9 mouse cellular contexts compared by ENCODE assay signal in genomic region chr13:21199046-21200028, GRCm38 (mm10). TPM values are rescaled to one million over a fixed set of nuclear protein-coding genes. Genes with fewer than 3 reads are reported as not detected.
DNase-seq lines count a peak whose midpoint lies in the region; ATAC-seq and TF ChIP-seq lines count a peak whose summit lies in the region.
"Had no signal": no experiment of that assay in that cellular context is flagged by ENCODE, and none has a peak within 500 bp of the region (broad histone marks: within the 10 kb centered on the region; RNA-seq: fewer than 3 reads in every experiment).

No protein-coding gene starts in this region.

- H3K4me2 ChIP-seq in embryonic facial prominence, embryonic 12.5 days (replicated peaks) = peak overlapping the region; percentile 44
- H3K4me2 ChIP-seq in hindbrain, embryonic 15.5 days = peak overlapping the region; percentile 59
- H3K4me2 ChIP-seq in midbrain, embryonic 11.5 days = peak overlapping the region; percentile 47

- no peaks in the 10 kb centered on the region for H3K9me3 ChIP-seq in heart, embryonic 10.5 days
- no peaks in the 10 kb centered on the region; the same call in 1 of the 2 replicates for H3K9me3 ChIP-seq in embryonic facial prominence, embryonic 12.5 days
- peaks cover 3% of the 10 kb centered on the region; the same call in 1 of the 2 replicates for H3K9me3 ChIP-seq in hindbrain, embryonic 15.5 days
- H3K9me3 ChIP-seq in midbrain, embryonic 11.5 days (ENCODE audit: control insufficient read depth, low read length) = no peaks in the 10 kb centered on the region

- no peaks in the 10 kb centered on the region for H3K27me3 ChIP-seq in heart, embryonic 10.5 days (ENCODE audit: insufficient read depth, poor library complexity, severe bottlenecking)
- no peaks in the 10 kb centered on the region for H3K27me3 ChIP-seq in C2C12 (ENCODE audit: control insufficient read depth, insufficient read depth, insufficient read length)
- H3K27me3 ChIP-seq in embryonic facial prominence, embryonic 12.5 days = no peaks in the 10 kb centered on the region
- H3K27me3 ChIP-seq in hindbrain, embryonic 15.5 days = no peaks in the 10 kb centered on the region
- no peaks in the 10 kb centered on the region for H3K27me3 ChIP-seq in midbrain, embryonic 11.5 days (ENCODE audit: control insufficient read depth, insufficient read depth, low read length)

- H3K79me2 ChIP-seq in C2C12 (ENCODE audit: control insufficient read depth, insufficient read depth) = no peaks in the 10 kb centered on the region

- WGBS in heart, embryonic 10.5 days = 4% methylated on average over 17 of the region's 17 CpGs
- WGBS in embryonic facial prominence, embryonic 12.5 days = 3% methylated on average over 16 of the region's 17 CpGs
- WGBS in hindbrain, embryonic 15.5 days = 3% methylated on average over 17 of the region's 17 CpGs
- 4% methylated on average over 17 of the region's 17 CpGs for WGBS in midbrain, embryonic 11.5 days

- peak overlapping the region; percentile 87 for H3K27ac ChIP-seq in heart, embryonic 10.5 days
- H3K27ac ChIP-seq in embryonic facial prominence, embryonic 12.5 days = peak overlapping the region; percentile 66
- peak overlapping the region; percentile 43; the same call in 1 of the 2 replicates for H3K27ac ChIP-seq in hindbrain, embryonic 15.5 days (replicated peaks)
- no peak overlapping the region for H3K27ac ChIP-seq in midbrain, embryonic 11.5 days (ENCODE audit: low read depth, low read length)

- no peak for TF ChIP-seq CTCF in C2C12 (IDR thresholded peaks at IDR 0.05; ENCODE audit: control insufficient read depth, insufficient read depth, insufficient read length)

- no peaks in the 10 kb centered on the region for H3K79me3 ChIP-seq in C2C12 (ENCODE audit: low read depth)

- peak; percentile 42; the same call in 1 of the 2 replicates for ATAC-seq in embryonic facial prominence, embryonic 12.5 days (ENCODE audit: insufficient number of reproducible peaks, insufficient read depth, low FRiP score, low TSS enrichment)
- peak; percentile 73 for ATAC-seq in hindbrain, embryonic 15.5 days (ENCODE audit: low FRiP score, low read depth)
- peak; percentile 81 for ATAC-seq in midbrain, embryonic 11.5 days (ENCODE audit: low FRiP score)

- peak overlapping the region; percentile 60 for H3ac ChIP-seq in C2C12 (ENCODE audit: control insufficient read depth, insufficient read length, low read depth)

- peak overlapping the region; percentile 43 for H3K9ac ChIP-seq in embryonic facial prominence, embryonic 12.5 days
- peak overlapping the region; percentile 22 for H3K9ac ChIP-seq in hindbrain, embryonic 15.5 days
- peak overlapping the region; percentile 61 for H3K9ac ChIP-seq in midbrain, embryonic 11.5 days (ENCODE audit: low read length)

- H3K4me1 ChIP-seq in heart, embryonic 10.5 days = no peaks in the 10 kb centered on the region
- 0 out of 2 replicates have a peak, but pooled peaks cover 5% of the 10 kb centered on the region for H3K4me1 ChIP-seq in embryonic facial prominence, embryonic 12.5 days
- H3K4me1 ChIP-seq in hindbrain, embryonic 15.5 days (replicated peaks) = peaks cover 5% of the 10 kb centered on the region; the same call in 1 of the 2 replicates
- H3K4me1 ChIP-seq in midbrain, embryonic 11.5 days (ENCODE audit: control insufficient read depth, insufficient read depth, low read length) = no peaks in the 10 kb centered on the region

- peak; percentile 79 for DNase-seq in heart, embryonic 10.5 days (ENCODE audit: low spot score)
- no peak for DNase-seq in heart, adult 18-20 months
- DNase-seq in midbrain, embryonic 11.5 days (ENCODE audit: low spot score, missing footprints) = peak; percentile 82
- DNase-seq in cerebellum, postnatal 25 days = no peak
- DNase-seq in gastrocnemius, postnatal 36 days = no peak

- peak overlapping the region; percentile 72 for H3K4me3 ChIP-seq in heart, embryonic 10.5 days
- H3K4me3 ChIP-seq in C2C12 (ENCODE audit: insufficient read depth, poor library complexity, severe bottlenecking) = peak overlapping the region; percentile 40
- H3K4me3 ChIP-seq in embryonic facial prominence, embryonic 12.5 days = peak overlapping the region; percentile 59
- H3K4me3 ChIP-seq in hindbrain, embryonic 15.5 days = peak overlapping the region; percentile 72
- H3K4me3 ChIP-seq in midbrain, embryonic 11.5 days (ENCODE audit: low read depth, low read length) = peak overlapping the region; percentile 66

- peaks cover 4% of the 10 kb centered on the region; the same call in 1 of the 2 replicates for H3K36me3 ChIP-seq in heart, embryonic 10.5 days
- H3K36me3 ChIP-seq in C2C12 (ENCODE audit: control insufficient read depth, insufficient read depth) = no peaks in the 10 kb centered on the region
- no peaks in the 10 kb centered on the region for H3K36me3 ChIP-seq in embryonic facial prominence, embryonic 12.5 days
- no peaks in the 10 kb centered on the region for H3K36me3 ChIP-seq in hindbrain, embryonic 15.5 days
- no peaks in the 10 kb centered on the region; the same call in 1 of the 2 replicates for H3K36me3 ChIP-seq in midbrain, embryonic 11.5 days (ENCODE audit: control insufficient read depth, insufficient read depth, low read length)

- intact Hi-C loops in gastrocnemius, postnatal 36 days (cut with DNase I) = loop anchor here (5.0 kb wide), 1 partner anchor 32 kb away; no protein-coding TSS in a partner anchor

TF ChIP-seq in C2C12, 6 proteins besides CTCF, POLR2A, EP300 and RAD21:
- TF ChIP-seq USF1 (IDR thresholded peaks at IDR 0.05; ENCODE audit: low read depth) (no peak), MYOD1 (IDR thresholded peaks at IDR 0.05; ENCODE audit: control insufficient read depth, insufficient read length, low read depth) (no peak), MYOG (IDR thresholded peaks at IDR 0.05; ENCODE audit: control insufficient read depth, extremely low read depth, insufficient read length) (no peak), FOSL1 (IDR thresholded peaks at IDR 0.05; ENCODE audit: insufficient read depth, low read length, poor library complexity, severe bottlenecking) (no peak), CEBPB (IDR thresholded peaks at IDR 0.05; ENCODE audit: low read depth) (no peak), MAX (IDR thresholded peaks at IDR 0.05) (no peak)

RNA-seq across cellular contexts. Expression of gene Trim27, which starts 20.1 kb away (rescaled TPM):
- 108 and 152 TPM in 2 replicates for polyA plus RNA-seq in heart, embryonic 10.5 days (2016; fragmentation: Nextera tagmentation; extraction: Ambion mirVana)
- 10 to 100 TPM; 20.5 to 21.4 TPM for total RNA-seq in heart, adult 18-20 months (2021)
- polyA plus RNA-seq in C2C12 (2012; fragmentation: generic; extraction: Trizol) = 105 TPM
- polyA plus RNA-seq in embryonic facial prominence, embryonic 12.5 days (2016; fragmentation: Nextera tagmentation; extraction: Ambion mirVana) = 167 and 170 TPM in 2 replicates
- 84.3 and 84.8 TPM in 2 replicates for polyA plus RNA-seq in hindbrain, embryonic 15.5 days (2015; fragmentation: Nextera tagmentation; extraction: Ambion mirVana)
- polyA plus RNA-seq in midbrain, embryonic 11.5 days (2014; fragmentation: Nextera tagmentation; extraction: Ambion mirVana) = 136 and 138 TPM in 2 replicates
- 10 to 100 TPM; 19.8 to 20.7 TPM for total RNA-seq in gastrocnemius, postnatal 36 days (2021)

RNA-seq across cellular contexts. Expression of gene Olfr1368, which starts 53.7 kb away (rescaled TPM):
- polyA plus RNA-seq in heart, embryonic 10.5 days (2016; fragmentation: Nextera tagmentation; extraction: Ambion mirVana) = not detected in 2 replicates
- not detected for total RNA-seq in heart, adult 18-20 months (2021)
- polyA plus RNA-seq in C2C12 (2012; fragmentation: generic; extraction: Trizol) = not detected
- not detected in 2 replicates for polyA plus RNA-seq in embryonic facial prominence, embryonic 12.5 days (2016; fragmentation: Nextera tagmentation; extraction: Ambion mirVana)
- polyA plus RNA-seq in hindbrain, embryonic 15.5 days (2015; fragmentation: Nextera tagmentation; extraction: Ambion mirVana) = not detected in 2 replicates
- not detected in 2 replicates for polyA plus RNA-seq in midbrain, embryonic 11.5 days (2014; fragmentation: Nextera tagmentation; extraction: Ambion mirVana)
- not detected for total RNA-seq in gastrocnemius, postnatal 36 days (2021)
- total RNA-seq: left cerebral cortex, postnatal 10 days had no signal

Comparison
In these comparisons a context has a peak if more than half of its experiments do, and no peak if none do; other contexts are left out.
1. DNase-seq: peak in heart, embryonic 10.5 days (single experiment) and midbrain, embryonic 11.5 days (single experiment); none in heart, adult 18-20 months (0 of 2), cerebellum, postnatal 25 days (0 of 2) and gastrocnemius, postnatal 36 days (0 of 2).
2. Peak in every context shown above with its lines, with median percentiles within 50 percentile points of each other: H3K4me3 ChIP-seq, ATAC-seq, H3K4me2 ChIP-seq and H3K9ac ChIP-seq.